Mouse (Mus musculus): ENCODE measurements around the gene Rbbp4. TPM values are rescaled to one million over a fixed set of nuclear protein-coding genes. Genes with fewer than 3 reads are reported as not detected.

The Rbbp4 gene
- polyA plus RNA-seq, 1 experiment from 2014 or later = 428 TPM

DNA sequence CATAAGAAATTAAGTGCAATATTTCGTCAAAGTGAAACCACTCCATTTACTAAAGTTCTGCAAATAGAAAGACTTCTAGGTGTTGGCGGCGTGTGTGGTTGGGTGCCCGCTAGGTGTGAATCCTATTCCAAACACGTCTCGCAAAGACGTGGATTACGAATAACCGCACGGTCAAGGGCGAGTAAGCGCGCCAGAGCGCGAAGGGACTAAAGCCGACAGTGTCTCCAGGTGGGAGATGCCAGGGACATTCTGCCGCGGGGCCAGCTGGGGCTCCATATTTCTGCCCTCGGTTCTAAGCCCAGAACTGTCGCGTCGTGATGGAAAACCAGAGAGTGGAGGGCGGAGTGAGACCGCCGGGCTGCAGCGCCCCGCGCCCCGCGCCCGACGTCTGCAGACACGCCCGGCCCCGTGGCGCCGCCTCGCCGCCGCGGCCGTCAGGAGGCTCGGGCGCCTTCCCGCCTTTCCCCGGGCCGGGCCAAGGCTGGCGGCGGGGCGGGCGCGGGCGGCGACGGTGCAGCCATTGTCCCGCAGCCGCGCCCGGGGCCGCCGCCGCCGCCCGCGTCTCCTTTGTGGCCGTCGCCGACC lies 41.9 kb upstream of the Rbbp4 start:
- peak overlapping the region; percentile 92 for H3K27ac ChIP-seq (ENCODE audit: low read depth, low read length)
- H3K36me3 ChIP-seq (ENCODE audit: control insufficient read depth, insufficient read depth, low read length) = no peaks in the 10 kb centered on the region
- H3K4me1 ChIP-seq (ENCODE audit: control insufficient read depth, insufficient read depth, low read length) = 0 out of 2 replicates have a peak, but pooled peaks cover 2% of the 10 kb centered on the region
- DNase-seq (ENCODE audit: low spot score) (peak; percentile 64), ATAC-seq (peak; percentile 80)
- peak overlapping the region; percentile 89 for H3K9ac ChIP-seq (ENCODE audit: low read length)
- H3K4me2 ChIP-seq (ENCODE audit: low read length) = peak overlapping the region; percentile 68
- no peaks in the 10 kb centered on the region for H3K9me3 ChIP-seq (replicated peaks; ENCODE audit: control insufficient read depth, low read length)
- under 1% methylated on average over 57 of the region's 68 CpGs for WGBS
- peak overlapping the region; percentile 78 for H3K4me3 ChIP-seq (ENCODE audit: low read depth, low read length)
- H3K27me3 ChIP-seq (replicated peaks; ENCODE audit: control insufficient read depth, insufficient read depth, low read length) = no peaks in the 10 kb centered on the region

DNA sequence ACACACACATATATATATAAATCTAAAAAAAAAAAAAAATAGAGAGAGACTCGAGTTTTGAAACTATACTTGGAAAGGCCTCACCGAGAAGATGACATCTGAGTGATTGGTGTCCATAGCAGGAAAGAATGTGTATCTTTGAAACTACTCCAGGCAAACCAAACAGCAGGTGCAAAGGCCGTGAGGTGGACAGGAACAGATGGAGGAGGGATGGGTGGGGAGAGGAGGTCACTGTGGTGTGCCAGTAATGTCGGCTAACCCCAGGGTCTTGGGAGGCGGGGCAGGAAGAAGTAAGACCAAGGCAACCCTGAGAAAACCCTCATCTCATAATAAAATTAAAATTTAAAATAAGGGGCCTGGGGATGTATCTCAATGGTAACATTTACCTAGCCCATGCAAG lies 40.7 kb upstream of the Rbbp4 start:
- no peak overlapping the region for H3K4me3 ChIP-seq (ENCODE audit: low read depth, low read length)
- ATAC-seq = no peak
- DNase-seq (ENCODE audit: low spot score) = no peak
- no peak overlapping the region for H3K27ac ChIP-seq (ENCODE audit: low read depth, low read length)
- no peak overlapping the region for H3K9ac ChIP-seq (ENCODE audit: low read length)
- WGBS = 76% methylated on average over 5 of the region's 5 CpGs
- no peaks in the 10 kb centered on the region for H3K36me3 ChIP-seq (ENCODE audit: control insufficient read depth, insufficient read depth, low read length)
- H3K9me3 ChIP-seq (replicated peaks; ENCODE audit: control insufficient read depth, low read length) = no peaks in the 10 kb centered on the region
- H3K4me1 ChIP-seq (ENCODE audit: control insufficient read depth, insufficient read depth, low read length) = 0 out of 2 replicates have a peak, but pooled peaks cover 2% of the 10 kb centered on the region
- H3K4me2 ChIP-seq (ENCODE audit: low read length) = no peak overlapping the region
- H3K27me3 ChIP-seq (replicated peaks; ENCODE audit: control insufficient read depth, insufficient read depth, low read length) = no peaks in the 10 kb centered on the region

GRCm38 (mm10) chr4:129375000-129375399 lies 39.8 kb upstream of the Rbbp4 start:
- no peak overlapping the region for H3K4me3 ChIP-seq (ENCODE audit: low read depth, low read length)
- no peak overlapping the region for H3K27ac ChIP-seq (ENCODE audit: low read depth, low read length)
- no peak for ATAC-seq
- no peak overlapping the region for H3K9ac ChIP-seq (ENCODE audit: low read length)
- H3K4me1 ChIP-seq (ENCODE audit: control insufficient read depth, insufficient read depth, low read length) = 0 out of 2 replicates have a peak, but pooled peaks cover 2% of the 10 kb centered on the region
- DNase-seq (ENCODE audit: low spot score) = no peak
- H3K4me2 ChIP-seq (ENCODE audit: low read length) = no peak overlapping the region
- WGBS = 5% methylated on average over 6 of the region's 6 CpGs
- H3K9me3 ChIP-seq (replicated peaks; ENCODE audit: control insufficient read depth, low read length) = no peaks in the 10 kb centered on the region
- H3K27me3 ChIP-seq (replicated peaks; ENCODE audit: control insufficient read depth, insufficient read depth, low read length) = no peaks in the 10 kb centered on the region
- no peaks in the 10 kb centered on the region for H3K36me3 ChIP-seq (ENCODE audit: control insufficient read depth, insufficient read depth, low read length)

DNA sequence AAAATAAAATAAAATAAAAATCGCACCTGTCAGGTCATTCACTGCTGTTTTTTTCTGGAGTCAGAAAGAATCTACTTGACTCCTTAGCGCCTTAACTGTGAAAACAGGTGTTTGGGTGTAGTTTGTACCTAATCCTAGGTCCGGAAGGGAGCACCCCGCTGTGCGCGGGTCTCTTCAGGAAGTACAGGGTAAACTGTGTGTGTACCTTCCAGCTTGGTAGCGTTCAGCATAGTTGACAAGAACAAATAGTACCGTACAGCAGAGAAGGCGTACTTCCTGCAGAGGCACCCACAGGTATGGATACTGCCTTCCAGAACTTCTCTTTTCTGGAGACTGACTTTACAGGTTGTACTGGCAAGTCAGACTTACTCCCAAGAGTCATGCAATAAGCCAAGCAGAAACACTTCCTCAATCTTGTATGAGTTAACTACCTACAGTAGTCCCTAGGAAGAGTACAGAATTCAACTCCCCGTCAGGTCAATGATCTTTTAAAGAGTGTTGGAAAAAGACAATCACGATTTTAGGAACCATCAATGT lies 39.1 kb upstream of the Rbbp4 start:
- 0 out of 2 replicates have a peak, but pooled peaks cover 2% of the 10 kb centered on the region for H3K4me1 ChIP-seq (ENCODE audit: control insufficient read depth, insufficient read depth, low read length)
- H3K27me3 ChIP-seq (replicated peaks; ENCODE audit: control insufficient read depth, insufficient read depth, low read length) = no peaks in the 10 kb centered on the region
- no peak overlapping the region for H3K27ac ChIP-seq (ENCODE audit: low read depth, low read length)
- no peak overlapping the region for H3K9ac ChIP-seq (ENCODE audit: low read length)
- 43% methylated on average over 11 of the region's 11 CpGs for whole genome bisulfite sequencing
- no peak overlapping the region for H3K4me3 ChIP-seq (ENCODE audit: low read depth, low read length)
- no peak for DNase-seq (ENCODE audit: low spot score)
- no peaks in the 10 kb centered on the region for H3K9me3 ChIP-seq (replicated peaks; ENCODE audit: control insufficient read depth, low read length)
- H3K36me3 ChIP-seq (ENCODE audit: control insufficient read depth, insufficient read depth, low read length) = no peaks in the 10 kb centered on the region
- no peak for ATAC-seq
- no peak overlapping the region for H3K4me2 ChIP-seq (ENCODE audit: low read length)

- no peak overlapping the region for H3K4me2 ChIP-seq (ENCODE audit: low read length)
- H3K9ac ChIP-seq (ENCODE audit: low read length) = no peak overlapping the region
- 0 out of 2 replicates have a peak, but pooled peaks cover 2% of the 10 kb centered on the region for H3K4me1 ChIP-seq (ENCODE audit: control insufficient read depth, insufficient read depth, low read length)
- no peaks in the 10 kb centered on the region for H3K27me3 ChIP-seq (replicated peaks; ENCODE audit: control insufficient read depth, insufficient read depth, low read length)
- WGBS = 44% methylated on average over 8 of the region's 8 CpGs
- H3K36me3 ChIP-seq (ENCODE audit: control insufficient read depth, insufficient read depth, low read length) = no peaks in the 10 kb centered on the region
- ATAC-seq = no peak
- H3K27ac ChIP-seq (ENCODE audit: low read depth, low read length) = no peak overlapping the region
- DNase-seq (ENCODE audit: low spot score) = no peak
- no peak overlapping the region for H3K4me3 ChIP-seq (ENCODE audit: low read depth, low read length)
- H3K9me3 ChIP-seq (replicated peaks; ENCODE audit: control insufficient read depth, low read length) = no peaks in the 10 kb centered on the region
These were observed 38.2 kb upstream of the Rbbp4 start for GRCm38 (mm10) chr4:129373202-129373976.

DNA sequence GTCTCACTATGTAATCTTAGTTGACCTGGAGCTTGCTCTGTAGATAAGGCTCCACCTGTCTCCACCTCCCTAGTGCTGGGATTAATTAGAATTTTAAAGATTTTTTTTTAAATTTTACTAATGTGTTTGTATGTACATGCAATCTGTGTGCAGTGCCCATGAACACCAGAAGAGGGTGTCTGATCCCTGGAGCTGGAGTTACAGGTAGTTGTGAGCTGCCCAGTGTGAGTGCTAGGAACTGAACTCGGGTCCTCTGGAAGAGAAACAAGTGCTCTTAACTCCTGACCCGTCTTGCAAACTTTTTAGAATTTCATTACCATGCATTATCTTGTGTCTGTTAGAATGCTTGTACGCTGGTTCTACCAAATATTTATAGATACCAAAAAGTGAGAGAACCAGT lies 36.2 kb upstream of the Rbbp4 start:
- H3K4me3 ChIP-seq (ENCODE audit: low read depth, low read length) = no peak overlapping the region
- no peaks in the 10 kb centered on the region for H3K9me3 ChIP-seq (replicated peaks; ENCODE audit: control insufficient read depth, low read length)
- ATAC-seq (no peak), DNase-seq (ENCODE audit: low spot score) (no peak)
- 90% methylated on average over 3 of the region's 3 CpGs for WGBS
- no peaks in the 10 kb centered on the region for H3K27me3 ChIP-seq (replicated peaks; ENCODE audit: control insufficient read depth, insufficient read depth, low read length)
- H3K27ac ChIP-seq (ENCODE audit: low read depth, low read length) = no peak overlapping the region
- H3K4me1 ChIP-seq (ENCODE audit: control insufficient read depth, insufficient read depth, low read length) = no peaks in the 10 kb centered on the region
- no peak overlapping the region for H3K4me2 ChIP-seq (ENCODE audit: low read length)
- H3K9ac ChIP-seq (ENCODE audit: low read length) = no peak overlapping the region
- H3K36me3 ChIP-seq (ENCODE audit: control insufficient read depth, insufficient read depth, low read length) = 0 out of 2 replicates have a peak, but pooled peaks cover 5% of the 10 kb centered on the region

GRCm38 (mm10) chr4:129365224-129365623 lies 30.1 kb upstream of the Rbbp4 start:
- Histone ChIP-seq H3K4me1 (ENCODE audit: control insufficient read depth, insufficient read depth, low read length) (no peaks in the 10 kb centered on the region), H3K36me3 (ENCODE audit: control insufficient read depth, insufficient read depth, low read length) (peaks cover 5% of the 10 kb centered on the region; the same call in 1 of the 2 replicates), H3K9ac (ENCODE audit: low read length) (no peak overlapping the region), H3K9me3 (replicated peaks; ENCODE audit: control insufficient read depth, low read length) (no peaks in the 10 kb centered on the region), H3K4me2 (ENCODE audit: low read length) (no peak overlapping the region), H3K4me3 (ENCODE audit: low read depth, low read length) (no peak overlapping the region), H3K27ac (ENCODE audit: low read depth, low read length) (no peak overlapping the region), H3K27me3 (replicated peaks; ENCODE audit: control insufficient read depth, insufficient read depth, low read length) (no peaks in the 10 kb centered on the region)
- WGBS = 94% methylated on average over 5 of the region's 5 CpGs
- DNase-seq (ENCODE audit: low spot score) (no peak), ATAC-seq (no peak)

GRCm38 (mm10) chr4:129364379-129364778 lies 29.2 kb upstream of the Rbbp4 start:
- ATAC-seq = no peak
- Histone ChIP-seq H3K4me1 (ENCODE audit: control insufficient read depth, insufficient read depth, low read length) (no peaks in the 10 kb centered on the region), H3K9me3 (replicated peaks; ENCODE audit: control insufficient read depth, low read length) (no peaks in the 10 kb centered on the region), H3K36me3 (ENCODE audit: control insufficient read depth, insufficient read depth, low read length) (peaks cover 13% of the 10 kb centered on the region), H3K9ac (ENCODE audit: low read length) (no peak overlapping the region), H3K27me3 (replicated peaks; ENCODE audit: control insufficient read depth, insufficient read depth, low read length) (no peaks in the 10 kb centered on the region), H3K4me3 (ENCODE audit: low read depth, low read length) (no peak overlapping the region), H3K27ac (ENCODE audit: low read depth, low read length) (no peak overlapping the region), H3K4me2 (ENCODE audit: low read length) (no peak overlapping the region)
- 78% methylated on average over 3 of the region's 3 CpGs for WGBS
- DNase-seq (ENCODE audit: low spot score) = no peak

DNA sequence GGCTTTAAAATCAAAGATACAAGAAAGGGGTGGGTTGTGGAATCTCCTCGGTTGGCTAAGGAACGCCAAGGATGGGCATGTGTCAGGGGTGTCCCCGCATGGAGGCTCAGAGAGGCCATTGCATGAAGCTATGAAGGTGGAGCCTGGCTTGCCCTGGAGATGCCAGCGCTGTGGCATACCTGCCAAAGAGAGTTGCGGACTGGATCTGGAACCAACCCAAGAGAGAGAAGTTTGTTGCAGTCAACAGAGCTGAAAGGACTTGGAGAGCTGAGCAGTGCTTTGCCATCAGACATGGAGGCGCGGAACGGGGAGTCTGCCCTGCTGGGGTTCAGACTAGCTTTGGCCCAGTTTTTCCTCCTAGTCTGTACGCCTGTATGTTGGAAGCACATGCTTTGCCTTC lies 28.3 kb upstream of the Rbbp4 start:
- Histone ChIP-seq H3K9ac (ENCODE audit: low read length) (no peak overlapping the region), H3K36me3 (ENCODE audit: control insufficient read depth, insufficient read depth, low read length) (peaks cover 17% of the 10 kb centered on the region), H3K4me2 (ENCODE audit: low read length) (no peak overlapping the region), H3K27ac (ENCODE audit: low read depth, low read length) (no peak overlapping the region), H3K27me3 (replicated peaks; ENCODE audit: control insufficient read depth, insufficient read depth, low read length) (no peaks in the 10 kb centered on the region), H3K4me3 (ENCODE audit: low read depth, low read length) (no peak overlapping the region), H3K9me3 (replicated peaks; ENCODE audit: control insufficient read depth, low read length) (no peaks in the 10 kb centered on the region), H3K4me1 (ENCODE audit: control insufficient read depth, insufficient read depth, low read length) (no peaks in the 10 kb centered on the region)
- no peak for DNase-seq (ENCODE audit: low spot score)
- no peak for ATAC-seq
- 96% methylated on average over 9 of the region's 9 CpGs for WGBS

All from forebrain, embryonic 14.5 days (tissue).